In the genomic region with DNA sequence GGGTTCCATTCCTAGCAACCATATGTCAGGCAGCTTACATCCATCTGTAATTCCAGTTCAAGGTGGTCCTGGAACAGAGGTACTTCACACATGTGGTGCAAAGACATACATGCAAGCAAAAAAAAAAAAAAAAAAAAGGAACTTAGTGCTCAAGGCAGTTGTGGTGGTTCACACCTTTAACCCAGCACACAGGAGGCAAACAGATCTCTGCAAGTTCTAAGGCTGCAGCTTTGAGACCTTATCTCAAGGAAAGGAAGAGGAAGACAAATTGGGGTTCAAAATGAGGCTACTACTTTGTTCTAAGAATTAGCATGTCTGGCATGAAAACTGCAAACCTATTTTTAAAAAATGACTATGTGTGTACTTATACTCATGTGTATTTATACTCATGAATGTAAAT, we compare ENCODE assay signal across 28 mouse cellular contexts.
"Had no signal": no experiment of that assay in that cellular context is flagged by ENCODE, and none has a peak within 500 bp of the region (broad histone marks: within the 10 kb centered on the region; RNA-seq: fewer than 3 reads in every experiment).

No protein-coding gene starts in this region.

- H3K9me3 ChIP-seq: heart, embryonic 10.5 days; heart, embryonic 13.5 days; heart, embryonic 15.5 days; hindbrain, embryonic 13.5 days; hindbrain, embryonic 15.5 days; intestine, embryonic 15.5 days; limb, embryonic 13.5 days; limb, embryonic 15.5 days; liver, embryonic 12.5 days had no signal

- H3K4me2 ChIP-seq: heart, embryonic 13.5 days; heart, embryonic 15.5 days; hindbrain, embryonic 13.5 days; hindbrain, embryonic 15.5 days; intestine, embryonic 15.5 days; limb, embryonic 13.5 days; limb, embryonic 15.5 days; liver, embryonic 12.5 days had no signal

- DNase-seq: gastrocnemius, adult 2 months; gastrocnemius, postnatal 10 days; gastrocnemius, postnatal 25 days; heart, adult 18-20 months; heart, postnatal 14 days; heart, postnatal 36 days; kidney, adult 18-20 months; kidney, adult 8-10 months; kidney, postnatal 10 days; kidney, postnatal 25 days; kidney, postnatal 4 days; layer of hippocampus, adult 9-11 months; layer of hippocampus, postnatal 36 days; left cerebral cortex, postnatal 4 days had no signal

- H3K27me3 ChIP-seq: heart, embryonic 13.5 days; heart, embryonic 15.5 days; hindbrain, embryonic 13.5 days; hindbrain, embryonic 15.5 days; intestine, embryonic 15.5 days; limb, embryonic 13.5 days; limb, embryonic 15.5 days; liver, embryonic 12.5 days had no signal

- H3K27ac ChIP-seq: gastrocnemius, adult 2 months; heart, embryonic 10.5 days; heart, embryonic 13.5 days; heart, embryonic 15.5 days; hindbrain, embryonic 13.5 days; hindbrain, embryonic 15.5 days; hindbrain, postnatal 0 days; intestine, embryonic 15.5 days; layer of hippocampus, adult 2 months; limb, embryonic 13.5 days; limb, embryonic 15.5 days; liver, embryonic 12.5 days; liver, embryonic 14.5 days had no signal

- ATAC-seq: hindbrain, postnatal 0 days; inflammation-experienced regulatory T-cells, adult 6 months; intestine, embryonic 15.5 days; intestine, postnatal 0 days; liver, embryonic 12.5 days had no signal

- H3K4me3 ChIP-seq: gastrocnemius, adult 2 months; heart, embryonic 10.5 days; heart, embryonic 13.5 days; heart, embryonic 15.5 days; hindbrain, embryonic 13.5 days; hindbrain, embryonic 15.5 days; intestine, embryonic 15.5 days; layer of hippocampus, adult 2 months; limb, embryonic 13.5 days; limb, embryonic 15.5 days; liver, embryonic 12.5 days had no signal

- H3K4me1 ChIP-seq: heart, embryonic 10.5 days; heart, embryonic 13.5 days; heart, embryonic 15.5 days; hindbrain, embryonic 13.5 days; hindbrain, embryonic 15.5 days; intestine, embryonic 15.5 days; limb, embryonic 13.5 days; limb, embryonic 15.5 days; liver, embryonic 12.5 days had no signal

- H3K9ac ChIP-seq: heart, embryonic 13.5 days; heart, embryonic 15.5 days; hindbrain, embryonic 13.5 days; hindbrain, embryonic 15.5 days; intestine, embryonic 15.5 days; limb, embryonic 13.5 days; limb, embryonic 15.5 days; liver, embryonic 12.5 days; liver, embryonic 14.5 days had no signal
